Mouse (Mus musculus) heart, postnatal 0 days (tissue): ENCODE data around the gene H2afx. TPM values are rescaled to one million over a fixed set of nuclear protein-coding genes. Genes with fewer than 3 reads are reported as not detected.
"Not testable (repeated sequence)": the region's sequence is repeated elsewhere in the genome, so short reads cannot be mapped to it uniquely, and the experiment has no call there.

Experiments
- ATAC-seq: fragments of 200-750 bp; cut with Nextera tagmentation; 2 replicates; pipeline ENCODE4 v1.8.0; 2017; ENCODE audit warnings: low read depth, moderate number of reproducible peaks, moderate library complexity; ENCODE audit not compliant: insufficient read depth
- DNase-seq: peaks from one replicate; pipeline ENCODE4 v3.0.0-alpha.2; 2016; ENCODE audit warnings: low spot score
- H3K27ac ChIP-seq: fragments of 300-500 bp; sonication (generic); 2 replicates; pipeline ENCODE4 v1.5.1; 2014; ENCODE audit warnings: low read depth, mild to moderate bottlenecking
- H3K27me3 ChIP-seq: fragments of 300-500 bp; sonication (generic); 2 replicates; pipeline ENCODE4 v1.6.1; 2014; ENCODE audit warnings: low read length, mixed read lengths; ENCODE audit not compliant: control insufficient read depth, insufficient read depth
- H3K36me3 ChIP-seq: fragments of 300-500 bp; sonication (generic); replicated peaks from 2 replicates; pipeline ENCODE4 v1.6.1; 2014; ENCODE audit warnings: low read length, mixed read lengths; ENCODE audit not compliant: control insufficient read depth, insufficient read depth
- H3K4me1 ChIP-seq: fragments of 300-500 bp; sonication (generic); 2 replicates; pipeline ENCODE4 v1.6.1; 2014; ENCODE audit warnings: antibody characterized with exemption; ENCODE audit not compliant: control insufficient read depth, insufficient read depth
- H3K4me2 ChIP-seq: fragments of 300-500 bp; sonication (generic); 2 replicates; pipeline ENCODE4 v1.6.1; 2014; ENCODE audit warnings: low read depth, mild to moderate bottlenecking, low read length, moderate library complexity
- H3K4me3 ChIP-seq: fragments of 300-500 bp; sonication (generic); 2 replicates; pipeline ENCODE4 v1.5.1; 2014; ENCODE audit warnings: low read depth, low read length
- H3K9ac ChIP-seq: fragments of 300-500 bp; sonication (generic); replicated peaks from 2 replicates; pipeline ENCODE4 v1.6.1; 2014; ENCODE audit warnings: low read depth, low read length, mixed read lengths
- H3K9me3 ChIP-seq: fragments of 300-500 bp; sonication (generic); replicated peaks from 2 replicates; pipeline ENCODE4 v1.6.1; 2016; ENCODE audit warnings: low read length; ENCODE audit not compliant: control insufficient read depth
- CTCF ChIP-seq: IDR thresholded peaks from 2 replicates; pipeline ENCODE4 v1.5.1; 2016; ENCODE audit warnings: antibody characterized with exemption, control low read depth, low read depth
- EP300 ChIP-seq: IDR thresholded peaks from 2 replicates; pipeline ENCODE4 v1.6.1; 2016; ENCODE audit warnings: antibody characterized with exemption, low read depth
- WGBS: fragments of 180-500 bp; shearing (Covaris S2); extraction: QIAGEN DNeasy Blood & Tissue Kit; methylation state at CpG from one replicate; pipeline ENCODE4 v1.1.7; 2014; 5-methylcytosine and 5-hydroxymethylcytosine counted together
- polyA plus RNA-seq: library from polyadenylated mRNA; unstranded; fragments of >200 nt; fragmentation: Nextera tagmentation; extraction: Ambion mirVana; gene quantifications from 2 replicates; pipeline ENCODE4 v1.2.1, GENCODE M21; 2015
- total RNA-seq: library from RNA; depleted of rRNA; stranded (reverse); fragments of >200 nt; gene quantifications from 2 replicates; pipeline ENCODE4 v1.2.3, GENCODE M21; 2014; ENCODE audit warnings: low replicate concordance

The H2afx gene
- total and polyA plus RNA-seq, 2 experiments from 2014 or later, result 69.3 to 285 TPM

DNA sequence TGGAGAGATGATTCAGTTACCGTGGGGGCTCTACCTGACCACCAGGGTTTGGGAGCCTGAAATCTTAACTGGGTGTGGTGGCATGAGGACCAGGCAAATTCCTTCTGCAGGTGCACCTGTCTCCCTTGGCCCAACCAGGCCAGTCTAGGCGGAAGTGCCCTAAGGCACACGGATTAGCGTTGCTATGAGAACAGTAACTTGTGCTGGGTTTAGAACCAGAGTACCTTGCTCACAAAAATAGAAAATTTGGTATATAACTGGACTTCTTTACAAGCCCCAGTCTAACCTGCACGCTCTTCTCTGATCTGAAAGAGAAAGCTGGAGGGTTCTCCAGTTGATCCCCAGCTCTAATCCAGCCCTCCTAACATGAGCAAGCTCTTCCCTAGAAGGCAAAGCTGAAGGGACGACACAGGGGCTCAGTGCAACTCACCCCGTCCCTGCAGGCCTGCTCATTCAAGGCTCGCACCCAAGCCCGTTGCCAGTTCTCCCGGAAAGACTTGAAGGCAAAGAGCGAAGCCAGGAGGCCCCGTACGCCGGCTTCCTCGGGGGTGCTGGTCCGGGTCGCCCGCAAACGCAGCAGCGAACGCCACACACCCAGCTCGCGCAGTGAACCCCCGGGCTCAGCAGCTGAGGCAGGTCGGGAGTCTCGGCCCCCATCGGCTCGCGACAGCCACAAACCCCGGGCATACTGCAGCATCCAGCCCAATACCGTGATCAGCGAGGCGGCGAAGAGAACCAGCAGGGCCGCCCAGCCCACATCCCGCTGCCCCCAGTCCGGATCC is 15.2 kb upstream of the H2afx start:
- peak overlapping the region; percentile 96 for H3K4me3 ChIP-seq
- 4% methylated on average over 37 of the region's 37 CpGs for WGBS
- H3K4me2 ChIP-seq, result peak overlapping the region; percentile 89
- no peaks in the 10 kb centered on the region for H3K9me3 ChIP-seq
- peak overlapping the region; percentile 88 for H3K9ac ChIP-seq
- peaks cover 20% of the 10 kb centered on the region for H3K4me1 ChIP-seq
- H3K36me3 ChIP-seq, result peaks cover 26% of the 10 kb centered on the region
- no peak for TF ChIP-seq CTCF
- no peak for TF ChIP-seq EP300
- no peaks in the 10 kb centered on the region for H3K27me3 ChIP-seq
- DNase-seq (no peak), ATAC-seq (no peak; the same call in 1 of the 2 replicates)
- peak overlapping the region; percentile 72 for H3K27ac ChIP-seq

DNA sequence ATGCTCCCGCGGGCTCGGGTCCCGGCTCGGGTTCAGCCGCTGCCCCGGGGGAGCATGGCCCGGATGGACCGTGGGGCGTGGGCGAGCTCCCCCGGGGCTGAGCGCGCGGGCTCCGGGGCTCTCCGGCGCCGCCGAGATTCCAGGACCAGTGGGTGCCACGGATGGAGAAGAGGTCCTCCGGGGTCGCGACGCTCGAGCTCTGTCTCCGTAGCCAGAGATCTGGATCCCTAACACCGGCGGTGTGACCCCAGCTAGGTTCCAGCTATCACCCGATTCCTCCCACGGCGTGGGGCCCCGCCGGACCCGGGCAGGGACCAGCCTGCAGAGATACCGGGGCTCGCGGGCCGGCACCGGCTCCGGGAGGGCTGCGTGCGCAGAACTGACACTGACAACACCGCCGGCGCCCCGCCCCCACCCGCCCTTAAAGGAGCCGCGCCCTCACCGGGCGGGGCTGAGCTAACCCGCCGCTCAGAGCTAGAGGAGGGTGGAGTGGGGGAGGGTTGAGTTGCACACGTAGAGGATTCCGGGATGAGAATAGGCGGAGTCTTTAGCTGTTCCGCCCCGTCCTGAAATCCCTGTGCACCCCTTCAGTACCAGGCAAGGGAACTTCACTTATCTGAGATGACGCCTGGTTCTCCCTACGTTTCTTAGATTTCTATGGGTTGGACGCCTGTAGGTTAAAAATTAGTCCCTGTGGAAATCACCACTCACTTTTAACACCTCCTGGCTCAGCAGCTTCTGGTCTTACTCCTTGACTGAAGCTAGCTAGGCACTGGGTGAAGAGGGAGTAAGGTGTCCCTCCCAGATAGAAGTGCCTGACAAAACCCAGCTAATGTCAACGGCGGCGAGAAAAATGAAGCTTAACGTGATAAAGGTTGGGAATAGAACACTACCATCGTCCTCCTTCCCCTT is 14.4 kb upstream of the H2afx start, which contains the start of gene C2cd2l:
Gene C2cd2l (minus strand): TSS at position 399 of the 912 bp plus-strand sequence.
- peak; percentile 99 for ATAC-seq
- Histone ChIP-seq H3K4me1 (peaks cover 20% of the 10 kb centered on the region), H3K4me2 (peak within 1 kb of the TSS; percentile 89), H3K9me3 (no peaks in the 10 kb centered on the region), H3K9ac (peak within 1 kb of the TSS; percentile 88), H3K27me3 (no peaks in the 10 kb centered on the region), H3K4me3 (peak within 1 kb of the TSS; percentile 96), H3K27ac (peak within 1 kb of the TSS; percentile 77), H3K36me3 (peaks cover 18% of the 10 kb centered on the region)
- TF ChIP-seq EP300 (peak; percentile 86; the same call in 1 of the 2 replicates), CTCF (no peak)
- peak; percentile 99 for DNase-seq
- WGBS, result under 1% methylated on average over 67 of the region's 67 CpGs

DNA sequence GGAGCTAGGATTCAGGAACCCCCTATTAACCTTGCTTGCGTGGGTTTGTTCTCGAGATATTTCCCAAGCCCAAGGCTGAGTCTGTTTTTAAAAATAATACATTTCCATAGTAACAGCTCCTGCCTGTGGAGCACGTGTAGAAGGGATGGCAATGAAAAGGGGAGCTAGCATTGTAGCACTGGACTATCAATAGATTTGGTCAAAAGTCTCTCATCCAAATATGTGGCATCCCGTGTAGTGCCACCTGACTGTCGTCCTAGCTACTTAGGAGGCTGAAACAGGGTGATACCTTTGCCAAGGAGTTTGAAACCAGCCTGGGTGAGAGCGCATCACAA is 13.7 kb upstream of the H2afx start:
- ATAC-seq (peak; percentile 19; the same call in 1 of the 2 replicates), DNase-seq (peak; percentile 72)
- Histone ChIP-seq H3K9ac (peak overlapping the region; percentile 29; the same call in 1 of the 2 replicates), H3K36me3 (peaks cover 11% of the 10 kb centered on the region), H3K9me3 (no peaks in the 10 kb centered on the region), H3K4me3 (peak overlapping the region; percentile 96), H3K27me3 (no peaks in the 10 kb centered on the region), H3K27ac (peak overlapping the region; percentile 77), H3K4me2 (peak overlapping the region; percentile 89), H3K4me1 (peaks cover 22% of the 10 kb centered on the region)
- WGBS, result 17% methylated on average over 6 of the region's 6 CpGs
- no peak for TF ChIP-seq EP300
- no peak for TF ChIP-seq CTCF

DNA sequence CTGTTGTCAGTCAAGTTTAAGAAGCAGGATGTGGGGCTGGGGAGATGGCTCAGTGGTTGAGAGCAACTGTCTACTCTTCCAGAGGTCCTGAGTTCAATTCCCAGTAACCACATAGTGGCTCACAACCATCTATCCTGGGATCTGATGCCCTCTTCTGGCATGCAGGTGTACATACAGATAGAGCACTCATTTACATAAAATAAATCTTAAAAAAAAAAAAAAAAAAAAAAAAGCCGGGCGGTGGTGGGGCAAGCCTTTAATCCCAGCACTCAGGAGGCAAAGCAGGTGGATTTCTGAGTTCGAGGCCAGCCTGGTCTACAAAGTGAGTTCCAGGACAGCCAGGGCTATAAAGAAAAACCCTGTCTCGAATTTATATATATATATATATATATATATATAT is 10.8 kb upstream of the H2afx start:
- not testable (repeated sequence) for H3K9ac ChIP-seq, DNase-seq, H3K4me3 ChIP-seq, H3K27me3 ChIP-seq, H3K36me3 ChIP-seq, H3K9me3 ChIP-seq, H3K27ac ChIP-seq, ATAC-seq, H3K4me2 ChIP-seq
- H3K4me1 ChIP-seq, result peaks cover 27% of the 10 kb centered on the region
- 77% methylated on average over 4 of the region's 4 CpGs for WGBS

DNA sequence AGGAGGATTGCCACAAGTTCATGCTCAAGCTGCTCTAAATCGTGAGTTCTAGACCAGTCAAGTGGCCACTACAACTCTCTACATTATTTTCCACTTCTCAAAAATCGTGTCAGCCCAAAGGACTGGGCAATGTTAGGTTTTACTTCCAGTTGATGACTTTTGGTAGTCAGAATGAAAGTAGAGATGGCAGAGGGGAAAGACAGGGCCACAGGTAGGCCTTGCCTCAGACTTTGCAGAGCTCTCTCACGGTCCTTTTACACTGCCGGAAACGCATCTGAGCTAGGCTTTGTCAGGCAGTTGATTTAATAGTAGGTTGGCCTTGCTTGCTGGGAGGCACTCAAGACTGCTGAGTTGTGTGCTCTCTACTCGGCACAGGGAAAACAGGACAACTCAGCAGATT is 10.3 kb upstream of the H2afx start:
- Histone ChIP-seq H3K4me1 (peaks cover 22% of the 10 kb centered on the region), H3K9ac (no peak overlapping the region), H3K4me3 (no peak overlapping the region), H3K27ac (no peak overlapping the region), H3K9me3 (no peaks in the 10 kb centered on the region), H3K36me3 (peaks cover 5% of the 10 kb centered on the region; the same call in 1 of the 2 replicates), H3K4me2 (no peak overlapping the region), H3K27me3 (no peaks in the 10 kb centered on the region)
- TF ChIP-seq EP300, result no peak
- no peak for TF ChIP-seq CTCF
- WGBS, result 77% methylated on average over 6 of the region's 6 CpGs
- no peak for ATAC-seq
- DNase-seq, result no peak

DNA sequence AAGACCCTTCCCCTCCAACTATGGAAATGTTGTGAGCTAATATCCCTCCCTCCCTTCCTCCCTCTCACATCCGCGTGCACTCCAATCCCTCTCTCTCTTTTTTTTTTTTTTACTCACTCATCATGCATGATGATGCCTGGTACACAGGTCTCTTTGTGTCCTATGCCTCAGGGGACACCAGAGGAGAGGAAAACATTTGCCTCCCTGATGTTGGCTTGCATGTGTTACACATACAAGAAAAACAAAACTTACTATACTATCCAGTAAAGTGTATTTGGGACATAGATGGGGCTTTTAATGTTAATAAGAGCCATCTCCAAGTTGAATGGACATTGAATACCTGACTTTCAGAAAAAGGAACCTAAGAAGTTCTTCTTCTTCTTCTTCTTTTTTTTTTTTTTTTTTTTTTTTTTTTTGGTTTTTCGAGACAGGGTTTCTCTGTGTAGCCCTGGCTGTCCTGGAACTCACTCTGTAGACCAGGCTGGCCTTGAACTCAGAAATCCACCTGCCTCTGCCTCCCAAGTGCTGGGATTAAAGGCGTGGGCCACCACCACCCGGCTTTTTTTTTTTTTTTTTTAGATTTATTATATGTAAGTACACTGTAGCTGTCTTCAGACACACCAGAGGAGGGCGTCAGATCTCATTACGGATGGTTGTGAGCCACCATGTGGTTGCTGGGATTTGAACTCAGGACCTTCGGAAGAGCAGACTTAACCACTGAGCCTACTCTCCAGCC is 9.3 kb upstream of the H2afx start:
- not testable (repeated sequence) for ATAC-seq, H3K9ac ChIP-seq, H3K27me3 ChIP-seq, DNase-seq, H3K9me3 ChIP-seq
- peaks cover 19% of the 10 kb centered on the region for H3K4me1 ChIP-seq
- H3K36me3 ChIP-seq, result peaks cover 14% of the 10 kb centered on the region
- H3K4me2 ChIP-seq, result peak overlapping the region; percentile 85
- WGBS, result 70% methylated on average over 7 of the region's 8 CpGs
- peak overlapping the region; percentile 88 for H3K27ac ChIP-seq
- H3K4me3 ChIP-seq, result peak overlapping the region; percentile 78; the same call in 1 of the 2 replicates
